ENCODE assay signal across 27 mouse cellular contexts in genomic region chr1:60748286-60748685, GRCm38 (mm10). TPM values are rescaled to one million over a fixed set of nuclear protein-coding genes. Genes with fewer than 3 reads are reported as not detected.
A peak's percentile ranks its signal among the peaks of the same experiment; 100 is the strongest.
DNase-seq lines count a peak whose midpoint lies in the region; ATAC-seq and TF ChIP-seq lines count a peak whose summit lies in the region.
"Had no signal": no experiment of that assay in that cellular context is flagged by ENCODE, and none has a peak within 500 bp of the region (broad histone marks: within the 10 kb centered on the region; RNA-seq: fewer than 3 reads in every experiment).

No protein-coding gene starts in this region.

- H3K36me3 ChIP-seq in spleen, adult 2 months (ENCODE audit: control insufficient read depth, insufficient read depth, low read length): no peaks in the 10 kb centered on the region
- H3K36me3 ChIP-seq: forebrain, embryonic 10.5 days; heart, embryonic 12.5 days; heart, embryonic 15.5 days; hindbrain, embryonic 10.5 days; hindbrain, embryonic 13.5 days had no signal

- TF ChIP-seq CTCF in spleen, adult 2 months (IDR thresholded peaks at IDR 0.05; ENCODE audit: extremely low read depth, insufficient read depth, insufficient read length, insufficient replicate concordance): no peak

- peak overlapping the region; percentile 0; the same call in 1 of the 2 replicates for H3K27ac ChIP-seq in spleen, adult 2 months (ENCODE audit: insufficient read depth, low read length)
- H3K27ac ChIP-seq: forebrain, embryonic 10.5 days; forebrain, embryonic 13.5 days; heart, embryonic 15.5 days; hindbrain, embryonic 10.5 days; hindbrain, embryonic 13.5 days had no signal

- no peak for TF ChIP-seq POLR2A in spleen, adult 2 months (IDR thresholded peaks at IDR 0.05; ENCODE audit: low read depth, low read length)

- no peak for ATAC-seq in CD4-positive, CD25-positive, alpha-beta regulatory T cell, adult 4 months
- ATAC-seq: forebrain, embryonic 13.5 days; forebrain, embryonic 16.5 days; hindbrain, embryonic 16.5 days; inflammation-experienced regulatory T-cells, adult 6 months; intestine, embryonic 16.5 days; Patski had no signal

- H3K27me3 ChIP-seq in spleen, adult 2 months (ENCODE audit: control insufficient read depth, insufficient read depth, low read length): no peaks in the 10 kb centered on the region
- H3K27me3 ChIP-seq: forebrain, embryonic 13.5 days; heart, embryonic 12.5 days; heart, embryonic 15.5 days had no signal

- WGBS in spleen, adult 2 months: 64% methylated on average over 1 of the region's 1 CpGs

- peaks cover 2% of the 10 kb centered on the region; the same call in 1 of the 2 replicates for H3K4me1 ChIP-seq in spleen, adult 2 months (ENCODE audit: control insufficient read depth, insufficient read depth, insufficient read length)
- H3K4me1 ChIP-seq: forebrain, embryonic 10.5 days; forebrain, embryonic 13.5 days; hindbrain, embryonic 10.5 days; hindbrain, embryonic 13.5 days had no signal

- DNase-seq in CD4-positive, CD25-positive, alpha-beta regulatory T cell, adult 2 months (ENCODE audit: low read depth, low spot score): peak; percentile 27
- DNase-seq in spleen, adult 2 months (ENCODE audit: low read depth in 1 of 2, low spot score in 2 of 2): no peak
- DNase-seq in spleen, postnatal 36 days (ENCODE audit: low spot score in 2 of 2): no peak
- DNase-seq in naive thymus-derived CD4-positive, alpha-beta T cell, adult 2 months (ENCODE audit: low read depth): peak; percentile 51
- DNase-seq in gastrocnemius, adult 8-10 months (ENCODE audit: low spot score in 2 of 2): no peak
- DNase-seq: adrenal gland, postnatal 10 days; adrenal gland, postnatal 36 days; cerebellum, adult 11 months; cerebellum, adult 2 months; cerebellum, postnatal 10 days; cerebellum, postnatal 36 days; gastrocnemius, postnatal 14 days; heart, adult 11 months; heart, postnatal 10 days; heart, postnatal 36 days had no signal

- peak overlapping the region; percentile 50 for H3K4me3 ChIP-seq in spleen, adult 2 months (ENCODE audit: extremely low read depth, insufficient read depth, insufficient read length)
- H3K4me3 ChIP-seq: forebrain, embryonic 10.5 days; forebrain, embryonic 13.5 days; heart, embryonic 12.5 days; heart, embryonic 15.5 days; hindbrain, embryonic 10.5 days; hindbrain, embryonic 13.5 days had no signal

RNA-seq across cellular contexts. Expression of gene Cd28, which starts 31.7 kb away (rescaled TPM):
- 100 to 1,000 TPM; 276 to 286 TPM for polyA plus RNA-seq in CD4-positive, CD25-positive, alpha-beta regulatory T cell, adult 4 months (2017; shearing (Covaris generic))
- 3.6 and 4.3 TPM in 2 replicates for polyA plus RNA-seq in spleen, adult 2 months (2012; rRNA removed)
- 1 to 10 TPM; 2.4 to 4.7 (median 4.1) TPM for total RNA-seq in gastrocnemius, adult 8-10 months (2022)
- polyA plus RNA-seq: Patski had no signal

Comparison
In these comparisons a context has a peak if more than half of its experiments do, and no peak if none do; other contexts are left out.
1. DNase-seq: peak in CD4-positive, CD25-positive, alpha-beta regulatory T cell, adult 2 months (single experiment) and naive thymus-derived CD4-positive, alpha-beta T cell, adult 2 months (single experiment); none in spleen, adult 2 months (0 of 2), spleen, postnatal 36 days (0 of 2) and gastrocnemius, adult 8-10 months (0 of 2).
2. RNA of gene Cd28, which starts 31.7 kb away (polyA plus RNA-seq): 276 to 286 TPM in CD4-positive, CD25-positive, alpha-beta regulatory T cell, adult 4 months; 3.6 to 4.3 TPM in spleen, adult 2 months; every median in the first group is over 10 times any median in the second.